Comparison of ENCODE assay signal across 26 mouse cellular contexts in the genomic region with DNA sequence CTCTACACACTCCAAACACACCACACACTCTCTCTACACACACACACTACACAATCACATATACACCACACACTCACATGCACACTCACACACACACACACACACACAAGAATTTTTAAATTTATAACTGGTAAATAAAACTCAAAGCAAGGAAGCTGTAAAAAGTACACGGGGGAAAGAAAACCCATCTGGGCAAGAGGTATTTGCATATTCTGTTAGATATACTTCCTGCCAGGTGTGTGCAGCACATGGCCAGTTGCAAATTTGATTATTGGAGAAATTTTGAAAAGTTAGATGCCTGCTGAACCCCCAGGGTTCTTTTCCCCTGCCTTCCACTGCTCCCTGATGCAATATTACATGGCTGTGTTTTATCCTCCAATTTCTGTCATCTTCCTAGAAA.
DNase-seq lines count a peak whose midpoint lies in the region; ATAC-seq and TF ChIP-seq lines count a peak whose summit lies in the region.
"Had no signal": no experiment of that assay in that cellular context is flagged by ENCODE, and none has a peak within 500 bp of the region (broad histone marks: within the 10 kb centered on the region; RNA-seq: fewer than 3 reads in every experiment).

No protein-coding gene starts in this region.

- peak; percentile 92 for TF ChIP-seq EP300 in CH12.LX (IDR thresholded peaks at IDR 0.05; ENCODE audit: low read length)

- no peak overlapping the region for H3K9ac ChIP-seq in embryonic facial prominence, embryonic 13.5 days
- no peak overlapping the region for H3K9ac ChIP-seq in CH12.LX (ENCODE audit: insufficient read depth, low read depth)
- H3K9ac ChIP-seq: forebrain, postnatal 0 days; heart, embryonic 15.5 days; hindbrain, embryonic 12.5 days; limb, embryonic 13.5 days; liver, embryonic 13.5 days; midbrain, embryonic 15.5 days; neural tube, embryonic 15.5 days had no signal

- no peak overlapping the region for H3K4me2 ChIP-seq in embryonic facial prominence, embryonic 13.5 days
- peak overlapping the region; percentile 14 for H3K4me2 ChIP-seq in CH12.LX (ENCODE audit: insufficient read depth, low read depth, poor library complexity, severe bottlenecking)
- H3K4me2 ChIP-seq: heart, embryonic 15.5 days; hindbrain, embryonic 12.5 days; limb, embryonic 13.5 days; liver, embryonic 13.5 days; midbrain, embryonic 15.5 days; neural tube, embryonic 15.5 days had no signal

- H3K9me3 ChIP-seq in embryonic facial prominence, embryonic 13.5 days = no peaks in the 10 kb centered on the region
- H3K9me3 ChIP-seq in embryonic facial prominence, embryonic 10.5 days = no peaks in the 10 kb centered on the region
- H3K9me3 ChIP-seq in CH12.LX (replicated peaks; ENCODE audit: low read length) = no peaks in the 10 kb centered on the region
- H3K9me3 ChIP-seq: heart, embryonic 10.5 days; heart, embryonic 15.5 days; hindbrain, embryonic 12.5 days; liver, embryonic 13.5 days; midbrain, embryonic 10.5 days; midbrain, embryonic 15.5 days; neural tube, embryonic 15.5 days had no signal

- dilution Hi-C loops in CH12.LX (cut with MboI; ENCODE audit: extremely low pct_ligation_motif_present, extremely low pct_unique_long_range_greater_than_20kb, low sequenced_read_pairs) = no loop called here

- ATAC-seq in embryonic facial prominence, embryonic 13.5 days (ENCODE audit: insufficient number of reproducible peaks, insufficient read depth, low FRiP score, low TSS enrichment, low read depth) = no peak
- ATAC-seq in inflammation-experienced regulatory T-cells, adult 6 months = peak; percentile 50
- ATAC-seq: hindbrain, postnatal 0 days; midbrain, embryonic 15.5 days had no signal

- H3K4me3 ChIP-seq in embryonic facial prominence, embryonic 13.5 days = no peak overlapping the region
- no peak overlapping the region for H3K4me3 ChIP-seq in embryonic facial prominence, embryonic 10.5 days
- H3K4me3 ChIP-seq in CH12.LX (replicated peaks in 1 of 3; ENCODE audit: low read depth in 2 of 3, low read length in 2 of 3, poor library complexity in 1 of 3) = peak overlapping the region in 1 of 3 experiments; percentile 31
- H3K4me3 ChIP-seq: heart, embryonic 10.5 days; heart, embryonic 15.5 days; hindbrain, embryonic 12.5 days; limb, embryonic 13.5 days; liver, embryonic 13.5 days; midbrain, embryonic 10.5 days; midbrain, embryonic 15.5 days; neural tube, embryonic 15.5 days had no signal

- no peak for TF ChIP-seq RAD21 in CH12.LX (IDR thresholded peaks at IDR 0.05; ENCODE audit: low read depth, low read length)

- H3K27me3 ChIP-seq in embryonic facial prominence, embryonic 13.5 days = no peaks in the 10 kb centered on the region
- H3K27me3 ChIP-seq in embryonic facial prominence, embryonic 10.5 days (replicated peaks; ENCODE audit: low read depth, poor library complexity, severe bottlenecking) = no peaks in the 10 kb centered on the region
- H3K27me3 ChIP-seq in CH12.LX (replicated peaks) = no peaks in the 10 kb centered on the region
- H3K27me3 ChIP-seq: heart, embryonic 15.5 days; hindbrain, embryonic 12.5 days; liver, embryonic 13.5 days; midbrain, embryonic 15.5 days; neural tube, embryonic 15.5 days had no signal

- 62% methylated on average over 1 of the region's 1 CpGs for WGBS in embryonic facial prominence, embryonic 13.5 days
- WGBS in embryonic facial prominence, embryonic 10.5 days = 75% methylated on average over 1 of the region's 1 CpGs

- H3K4me1 ChIP-seq in embryonic facial prominence, embryonic 13.5 days = peaks cover 27% of the 10 kb centered on the region
- no peaks in the 10 kb centered on the region for H3K4me1 ChIP-seq in embryonic facial prominence, embryonic 10.5 days
- H3K4me1 ChIP-seq in CH12.LX (ENCODE audit: control insufficient read depth in 1 of 2, insufficient read depth in 2 of 2) = peaks cover 21 to 74% of the 10 kb centered on the region in 2 experiments
- H3K4me1 ChIP-seq: heart, embryonic 10.5 days; hindbrain, embryonic 12.5 days; liver, embryonic 13.5 days; midbrain, embryonic 10.5 days; midbrain, embryonic 15.5 days; neural tube, embryonic 15.5 days had no signal

- no peak for TF ChIP-seq CTCF in CH12.LX (conservative IDR thresholded peaks at IDR 0.05 in 1 of 2, IDR thresholded peaks at IDR 0.05 in 1 of 2; ENCODE audit: low read depth in 2 of 2, low read length in 2 of 2)

- TF ChIP-seq POLR2A in CH12.LX (IDR thresholded peaks at IDR 0.05; ENCODE audit: low read depth, low read length) = no peak

- DNase-seq in embryonic facial prominence, embryonic 10.5 days (ENCODE audit: low spot score) = no peak
- DNase-seq in spleen, postnatal 36 days (ENCODE audit: low spot score in 2 of 2) = peak; percentile 69
- no peak for DNase-seq in spleen, postnatal 10 days (ENCODE audit: low spot score in 2 of 2)
- DNase-seq in CH12.LX (ENCODE audit: extremely low read depth) = peak; percentile 70
- DNase-seq in adrenal gland, postnatal 14 days = no peak
- no peak for DNase-seq in layer of hippocampus, adult 18-20 months (ENCODE audit: low spot score in 2 of 2)
- DNase-seq: adrenal gland, adult 2 months; cerebellum, adult 8-10 months; cerebellum, postnatal 25 days; forebrain, postnatal 0 days; heart, adult 11 months; heart, postnatal 36 days; kidney, postnatal 10 days; liver, embryonic 13.5 days; lung, adult 2 months; right cerebral cortex, postnatal 25 days had no signal

- H3K27ac ChIP-seq in embryonic facial prominence, embryonic 13.5 days = peak overlapping the region; percentile 83
- H3K27ac ChIP-seq in embryonic facial prominence, embryonic 10.5 days (replicated peaks) = no peak overlapping the region
- peak overlapping the region; percentile 97 for H3K27ac ChIP-seq in CH12.LX (ENCODE audit: insufficient read depth, low read depth)
- H3K27ac ChIP-seq: heart, embryonic 10.5 days; heart, embryonic 15.5 days; hindbrain, embryonic 12.5 days; hindbrain, postnatal 0 days; liver, embryonic 13.5 days; midbrain, embryonic 10.5 days; midbrain, embryonic 15.5 days; neural tube, embryonic 15.5 days had no signal

- in situ Hi-C loops in CH12.LX (cut with MboI; ENCODE audit: low pct_ligation_motif_present, low pct_unique_long_range_greater_than_20kb, low sequenced_read_pairs) = loop anchor here (10.0 to 25.0 kb wide), 2 partner anchors 570 to 797 kb away; partner anchors contain the start of gene Trib2

- no peaks in the 10 kb centered on the region for H3K79me2 ChIP-seq in CH12.LX (replicated peaks; ENCODE audit: control insufficient read depth, extremely low read depth, insufficient read depth, poor library complexity, severe bottlenecking)

- no peaks in the 10 kb centered on the region for H3K36me3 ChIP-seq in embryonic facial prominence, embryonic 13.5 days
- H3K36me3 ChIP-seq in embryonic facial prominence, embryonic 10.5 days (replicated peaks) = no peaks in the 10 kb centered on the region
- no peaks in the 10 kb centered on the region for H3K36me3 ChIP-seq in CH12.LX (replicated peaks in 1 of 2; ENCODE audit: control insufficient read depth in 1 of 2, insufficient read depth in 1 of 2, low read length in 1 of 2)
- H3K36me3 ChIP-seq: heart, embryonic 10.5 days; heart, embryonic 15.5 days; hindbrain, embryonic 12.5 days; limb, embryonic 13.5 days; liver, embryonic 13.5 days; midbrain, embryonic 10.5 days; midbrain, embryonic 15.5 days; neural tube, embryonic 15.5 days had no signal

TF ChIP-seq in CH12.LX, 34 proteins besides CTCF, POLR2A, EP300 and RAD21 (continues in another document):
- TF ChIP-seq GABPA (IDR thresholded peaks at IDR 0.05; ENCODE audit: insufficient replicate concordance, low read depth, low read length) (no peak), ZMIZ1 (IDR thresholded peaks at IDR 0.05; ENCODE audit: low read depth, low read length) (no peak), PAX5 (IDR thresholded peaks at IDR 0.05; ENCODE audit: low read length) (no peak), RCOR1 (conservative IDR thresholded peaks at IDR 0.05; ENCODE audit: low read depth, low read length) (no peak), NRF1 (IDR thresholded peaks at IDR 0.05; ENCODE audit: low read depth, low read length) (no peak), JUN (IDR thresholded peaks at IDR 0.05; ENCODE audit: insufficient read depth, low read depth, low read length) (no peak), ELF1 (IDR thresholded peaks at IDR 0.05; ENCODE audit: low read depth, low read length) (no peak; the same call in 1 of the 2 replicates), CHD2 (IDR thresholded peaks at IDR 0.05; ENCODE audit: low read length) (no peak), NELFE (IDR thresholded peaks at IDR 0.05; ENCODE audit: low read depth, low read length) (no peak), E2F4 (IDR thresholded peaks at IDR 0.05; ENCODE audit: insufficient replicate concordance, low read depth, low read length) (no peak), HCFC1 (IDR thresholded peaks at IDR 0.05; ENCODE audit: low read depth, low read length) (no peak), JUND (conservative IDR thresholded peaks at IDR 0.05; ENCODE audit: low read depth, low read length) (no peak), MAX (IDR thresholded peaks at IDR 0.05; ENCODE audit: low read length) (peak; percentile 77), KAT2A (IDR thresholded peaks at IDR 0.05; ENCODE audit: insufficient replicate concordance, low read length) (no peak), ZC3H11A (IDR thresholded peaks at IDR 0.05; ENCODE audit: low read depth, low read length) (no peak), TCF12 (IDR thresholded peaks at IDR 0.05; ENCODE audit: low read depth, low read length) (peak; percentile 96), ZKSCAN1 (IDR thresholded peaks at IDR 0.05; ENCODE audit: borderline replicate concordance, low read depth, low read length) (no peak), MAZ (IDR thresholded peaks at IDR 0.05; ENCODE audit: low read depth, low read length) (no peak), USF2 (conservative IDR thresholded peaks at IDR 0.05; ENCODE audit: low read depth, low read length) (no peak), IRF4 (IDR thresholded peaks at IDR 0.05; ENCODE audit: low read depth, low read length) (0 out of 2 replicates have a peak, but pooled peaks have one; percentile 31), SIN3A (IDR thresholded peaks at IDR 0.05; ENCODE audit: low read length) (no peak), MYC (IDR thresholded peaks at IDR 0.05; ENCODE audit: low read depth, low read length) (peak; percentile 90), MEF2A (IDR thresholded peaks at IDR 0.05; ENCODE audit: borderline replicate concordance, low read depth, low read length) (peak; percentile 67), MXI1 (IDR thresholded peaks at IDR 0.05; ENCODE audit: low read depth, low read length) (no peak), CHD1 (IDR thresholded peaks at IDR 0.05; ENCODE audit: low read depth, low read length) (no peak), SMC3 (IDR thresholded peaks at IDR 0.05; ENCODE audit: low read depth, low read length) (no peak), TBP (conservative IDR thresholded peaks at IDR 0.05; ENCODE audit: low read depth, low read length) (no peak), USF1 (IDR thresholded peaks at IDR 0.05; ENCODE audit: low read depth, low read length) (no peak), ZNF384 (IDR thresholded peaks at IDR 0.05; ENCODE audit: low read depth, low read length) (no peak)

Comparison
In these comparisons a context has a peak if more than half of its experiments do, and no peak if none do; other contexts are left out.
1. DNase-seq: peak in spleen, postnatal 36 days (2 of 2) and CH12.LX (single experiment); none in embryonic facial prominence, embryonic 10.5 days (single experiment), spleen, postnatal 10 days (0 of 2), adrenal gland, postnatal 14 days (single experiment) and layer of hippocampus, adult 18-20 months (0 of 2).